Mouse (Mus musculus) bone marrow, adult 2 months (tissue): ENCODE measurements around the gene Fam227a. TPM values are rescaled to one million over a fixed set of nuclear protein-coding genes. Genes with fewer than 3 reads are reported as not detected.
A peak's percentile ranks its signal among the peaks of the same experiment; 100 is the strongest.

Experiments used
- H3K27ac ChIP-seq: fragments of 200-500 bp; 2 replicates; pipeline ENCODE4 v1.5.1; 2012; ENCODE audit warnings: low read depth, mild to moderate bottlenecking, control low read depth, inconsistent platforms, low read length; ENCODE audit not compliant: control insufficient read depth, poor library complexity, insufficient read depth
- H3K4me1 ChIP-seq: fragments of 200-500 bp; 2 replicates; pipeline ENCODE4 v1.6.1; 2011; ENCODE audit warnings: low read length; ENCODE audit not compliant: control insufficient read depth, insufficient read depth
- H3K4me3 ChIP-seq: fragments of 200-500 bp; replicated peaks from 2 replicates; pipeline ENCODE3; 2011; ENCODE audit warnings: mild to moderate bottlenecking, low read depth, low read length, control low read depth; ENCODE audit not compliant: control insufficient read depth
- CTCF ChIP-seq: fragments of 200-500 bp; IDR thresholded peaks from 2 replicates; pipeline ENCODE4 v1.5.1; 2011; ENCODE audit warnings: low read length, control low read depth; ENCODE audit not compliant: control insufficient read depth, insufficient read depth
- POLR2A ChIP-seq: fragments of 200-500 bp; IDR thresholded peaks from 2 replicates; pipeline ENCODE4 v1.6.1; 2011; ENCODE audit warnings: low read depth, mild to moderate bottlenecking, control low read depth, low read length, borderline replicate concordance; ENCODE audit not compliant: control insufficient read depth
- WGBS: fragments of 180-500 bp; shearing (Covaris S2); methylation state at CpG from one replicate; pipeline ENCODE4 v1.1.7; 2018; 5-methylcytosine and 5-hydroxymethylcytosine counted together
- polyA plus RNA-seq: library from polyadenylated mRNA; stranded (reverse); fragments of >200 nt; gene quantifications from 2 replicates; pipeline ENCODE4 v1.2.4, GENCODE M21; 2011; ENCODE audit warnings: low replicate concordance; ENCODE audit not compliant: missing spikeins, insufficient read depth, insufficient read length

The Fam227a gene
- polyA plus RNA-seq, 1 experiment: 8.5 TPM

DNA sequence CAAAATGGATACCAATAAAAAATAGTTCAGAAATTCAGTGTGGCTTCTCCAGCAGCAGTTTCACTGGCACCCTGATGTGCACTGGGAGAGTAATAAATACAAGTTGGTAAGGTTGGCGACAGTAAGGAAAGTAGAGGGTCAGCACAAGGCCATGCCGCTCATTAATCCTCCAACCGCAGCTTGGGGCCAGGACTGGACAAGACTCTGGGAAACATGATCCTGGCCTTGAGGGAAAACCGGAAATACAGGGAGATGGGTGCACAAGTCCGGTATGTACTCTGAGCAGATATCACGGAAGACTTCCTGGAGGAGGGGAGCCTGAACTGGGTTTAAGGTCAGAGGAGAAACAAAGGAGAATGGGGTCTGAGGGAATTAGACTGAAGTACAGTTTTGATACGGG lies 43.3 kb downstream of the Fam227a start:
- no peak for TF ChIP-seq POLR2A
- TF ChIP-seq CTCF: no peak
- no peak overlapping the region for H3K27ac ChIP-seq
- 82% methylated on average over 7 of the region's 7 CpGs for whole genome bisulfite sequencing
- H3K4me1 ChIP-seq: no peaks in the 10 kb centered on the region
- no peak overlapping the region for H3K4me3 ChIP-seq

DNA sequence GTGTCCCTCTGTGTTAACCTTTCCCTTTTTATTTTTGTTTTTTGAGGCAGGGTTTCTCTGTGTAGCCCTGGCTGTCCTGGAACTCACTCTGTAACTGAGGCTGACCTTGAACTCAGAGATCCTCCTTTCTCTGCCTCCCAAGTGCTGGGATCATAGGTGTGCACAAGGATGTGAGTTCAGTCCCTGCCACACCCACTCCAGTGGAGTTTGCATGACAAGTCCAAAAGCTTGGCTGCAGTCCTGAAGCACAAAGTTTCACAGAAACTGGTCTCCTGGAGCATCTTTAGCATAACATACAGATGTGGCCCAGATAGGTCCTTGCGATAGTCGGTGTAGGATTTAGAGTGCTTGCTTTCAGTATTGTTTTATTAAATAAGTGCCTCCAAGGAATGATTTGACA lies 49.5 kb downstream of the Fam227a start:
- Histone ChIP-seq H3K4me3 (no peak overlapping the region), H3K27ac (no peak overlapping the region), H3K4me1 (no peaks in the 10 kb centered on the region)
- WGBS: 88% methylated on average over 2 of the region's 2 CpGs
- TF ChIP-seq POLR2A (no peak), CTCF (no peak)

DNA sequence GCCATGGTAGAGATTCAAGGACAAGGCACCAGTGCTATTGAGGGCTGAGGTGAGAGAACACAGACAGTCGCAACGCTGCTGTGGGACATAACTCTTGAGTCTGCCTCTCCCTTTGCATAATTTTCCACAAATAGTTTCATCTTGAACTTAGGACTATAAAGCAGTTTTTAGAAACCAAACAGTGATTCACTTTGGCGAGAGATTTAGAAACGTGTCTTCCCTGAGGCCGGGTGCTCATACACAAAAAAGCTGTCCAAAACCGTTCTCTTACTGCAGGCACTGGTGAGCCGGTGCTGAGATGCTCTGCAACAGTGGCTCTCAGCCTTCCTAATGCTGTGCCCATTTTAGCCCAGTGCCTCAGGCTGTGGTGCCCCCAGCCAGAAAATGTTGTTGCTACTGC lies 50.5 kb downstream of the Fam227a start:
- no peak for TF ChIP-seq POLR2A
- TF ChIP-seq CTCF: no peak
- Histone ChIP-seq H3K4me1 (no peaks in the 10 kb centered on the region), H3K27ac (no peak overlapping the region), H3K4me3 (no peak overlapping the region)
- 74% methylated on average over 7 of the region's 7 CpGs for WGBS

DNA sequence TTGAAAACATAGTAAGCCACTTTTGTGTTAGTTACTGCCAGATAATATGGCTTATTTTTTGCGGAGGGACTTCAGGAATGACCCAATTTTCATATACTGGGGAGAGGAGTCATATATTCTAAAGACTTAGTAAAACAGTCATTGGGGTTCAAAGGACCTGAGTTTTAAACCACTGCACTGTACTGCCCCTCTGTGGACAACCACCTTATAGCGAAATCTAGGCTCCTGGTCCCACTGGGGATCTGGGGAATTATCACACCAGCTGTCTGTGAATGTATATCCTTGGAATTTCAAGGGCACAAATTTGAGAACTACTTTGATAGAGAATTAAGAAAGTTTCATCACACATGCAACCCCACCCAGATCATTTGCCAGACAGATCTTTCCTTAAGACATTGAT lies 51.0 kb downstream of the Fam227a start:
- Histone ChIP-seq H3K4me3 (no peak overlapping the region), H3K4me1 (no peaks in the 10 kb centered on the region), H3K27ac (no peak overlapping the region)
- TF ChIP-seq POLR2A: no peak
- TF ChIP-seq CTCF: no peak
- 41% methylated on average over 2 of the region's 2 CpGs for WGBS

DNA sequence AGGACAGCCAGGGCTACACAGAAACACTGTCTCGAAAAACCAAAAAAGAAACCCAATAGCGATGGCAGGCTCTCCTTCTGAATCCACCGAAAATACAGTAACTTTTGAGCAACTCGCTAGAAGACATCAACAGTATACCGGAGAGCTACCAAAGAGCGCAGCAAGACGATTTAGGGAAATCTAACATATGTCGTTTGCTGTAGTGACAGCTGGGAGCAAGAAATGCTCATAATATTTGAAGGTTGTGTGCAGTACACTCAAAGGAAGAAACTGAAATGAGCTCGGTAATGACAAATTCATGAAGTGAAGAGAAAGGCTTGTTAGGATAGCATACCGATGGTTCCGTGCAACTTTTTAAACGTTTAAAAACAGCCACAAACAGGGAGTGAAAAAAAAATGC lies 52.6 kb downstream of the Fam227a start:
- TF ChIP-seq POLR2A (no peak), CTCF (no peak)
- no peak overlapping the region for H3K27ac ChIP-seq
- H3K4me3 ChIP-seq: no peak overlapping the region
- WGBS: 83% methylated on average over 12 of the region's 12 CpGs
- no peaks in the 10 kb centered on the region for H3K4me1 ChIP-seq

DNA sequence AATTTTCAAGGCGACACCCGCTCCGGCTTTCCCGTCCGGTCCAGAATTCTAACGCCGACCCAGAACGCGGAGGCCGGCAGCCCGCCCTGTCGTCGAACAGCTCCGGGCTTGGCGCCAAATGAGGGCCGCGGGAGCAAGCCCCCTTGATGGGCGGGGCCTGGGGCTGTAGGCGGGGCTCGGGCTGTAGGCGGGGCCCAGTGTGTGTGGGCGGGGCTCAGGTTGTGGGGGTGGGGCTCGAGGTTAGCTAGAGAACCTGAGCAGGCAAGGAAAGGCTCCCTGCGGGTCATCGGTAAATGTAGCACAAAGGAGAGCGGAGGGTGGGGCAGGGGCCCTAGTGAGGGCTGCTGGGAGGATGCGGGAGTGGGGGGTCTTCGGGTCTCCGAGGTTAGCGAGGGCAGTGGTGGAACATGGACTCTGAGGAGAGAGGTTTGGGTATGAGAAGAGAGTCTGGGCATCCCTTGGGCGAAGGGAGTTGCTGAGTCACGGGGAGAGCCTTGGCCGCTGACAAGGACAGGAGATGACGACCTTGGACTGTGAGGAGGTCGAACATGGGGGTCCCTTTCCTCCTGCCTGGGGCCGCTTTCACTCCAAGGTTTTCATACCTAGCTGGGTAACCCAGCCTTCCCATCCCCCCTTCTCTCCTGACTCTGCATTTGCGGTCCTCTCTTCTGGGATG lies 53.6 kb downstream of the Fam227a start, which contains the start of gene Dmc1:
Gene Dmc1 (minus strand): TSS at position 120 of the 676 bp plus-strand sequence.
- Histone ChIP-seq H3K4me1 (no peaks in the 10 kb centered on the region), H3K4me3 (peak within 1 kb of the TSS; percentile 49), H3K27ac (no peak within 1 kb of the TSS)
- TF ChIP-seq POLR2A (no peak), CTCF (no peak)
- WGBS: 12% methylated on average over 37 of the region's 37 CpGs

DNA sequence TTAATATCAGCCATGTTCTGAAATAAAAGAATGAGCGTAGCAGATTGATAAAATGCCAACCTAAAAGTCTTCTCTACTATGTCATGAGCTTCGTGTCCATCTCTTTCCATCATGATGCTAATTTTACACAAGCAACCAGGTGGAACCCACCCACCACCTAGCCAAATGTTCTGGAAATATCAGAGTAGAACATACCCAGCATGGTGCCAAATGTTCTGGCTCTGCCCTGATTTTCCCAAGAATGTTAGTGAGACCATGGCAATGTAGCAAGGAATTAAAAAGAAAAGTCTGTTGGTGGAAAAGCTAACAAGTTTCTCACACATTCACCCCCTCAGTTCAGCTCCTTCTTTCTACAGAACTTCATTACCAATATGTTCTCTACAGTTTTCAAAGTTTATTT lies 58.6 kb downstream of the Fam227a start:
- TF ChIP-seq CTCF (no peak), POLR2A (no peak)
- no peaks in the 10 kb centered on the region; the same call in 1 of the 2 replicates for H3K4me1 ChIP-seq
- WGBS: 72% methylated on average over 2 of the region's 2 CpGs
- H3K4me3 ChIP-seq: no peak overlapping the region
- H3K27ac ChIP-seq: no peak overlapping the region

DNA sequence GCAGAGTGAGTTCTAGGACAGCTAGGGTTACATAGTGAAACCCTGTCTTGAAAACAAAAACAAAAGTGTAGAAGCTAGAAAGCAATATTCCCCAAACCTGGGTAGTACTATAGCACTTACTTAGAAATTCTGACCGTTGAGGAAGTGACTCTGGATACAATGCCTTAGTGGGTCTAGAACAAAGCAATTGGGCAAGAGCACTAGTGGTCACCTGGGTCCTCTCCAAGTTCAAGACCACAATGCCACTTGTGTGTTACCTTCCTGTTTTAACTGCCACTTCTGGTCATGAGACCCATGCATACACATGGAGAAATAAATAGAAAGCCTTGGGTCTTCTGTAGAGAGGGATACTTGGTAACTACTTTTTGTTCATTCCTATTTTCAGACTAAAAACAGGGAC lies 60.0 kb downstream of the Fam227a start:
- Histone ChIP-seq H3K27ac (no peak overlapping the region), H3K4me1 (no peaks in the 10 kb centered on the region; the same call in 1 of the 2 replicates), H3K4me3 (no peak overlapping the region)
- 33% methylated on average over 1 of the region's 1 CpGs for WGBS
- no peak for TF ChIP-seq CTCF
- TF ChIP-seq POLR2A: no peak

DNA sequence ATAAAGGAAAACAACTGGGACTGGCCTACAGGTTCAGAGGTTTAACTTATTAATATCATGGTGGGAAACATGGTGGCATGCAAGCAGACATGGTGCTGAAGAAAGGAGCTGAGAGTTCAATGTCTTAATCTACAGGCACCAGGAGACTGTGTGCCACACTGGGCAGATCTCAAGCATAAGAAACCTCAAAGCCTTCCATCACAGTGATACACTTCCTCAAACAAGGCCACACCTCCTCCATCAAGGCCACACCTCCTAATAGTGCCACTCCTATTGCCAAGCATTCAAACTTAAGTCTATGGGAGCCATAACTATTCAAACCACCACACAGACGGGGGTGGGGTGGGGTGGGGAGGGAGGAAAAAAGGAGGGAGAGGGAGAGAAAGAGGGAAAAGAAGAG lies 77.2 kb downstream of the Fam227a start:
- Histone ChIP-seq H3K4me3 (no peak overlapping the region), H3K4me1 (no peaks in the 10 kb centered on the region), H3K27ac (no peak overlapping the region)
- no peak for TF ChIP-seq CTCF
- no peak for TF ChIP-seq POLR2A
- WGBS: 62% methylated on average over 1 of the region's 1 CpGs
